Mouse (Mus musculus) ES-E14 (cell line): ENCODE data around the gene Agtrap. TPM values are rescaled to one million over a fixed set of nuclear protein-coding genes. Genes with fewer than 3 reads are reported as not detected.

Experiments
- DNase-seq: peaks from one replicate; pipeline ENCODE4 v3.0.0-alpha.2; 2013; ENCODE audit warnings: low read depth, low spot score
- H3K27ac ChIP-seq: 2 replicates; pipeline ENCODE4 v1.5.1; 2012; ENCODE audit warnings: low read depth, mild to moderate bottlenecking, low read length, moderate library complexity, mixed read lengths; ENCODE audit not compliant: poor library complexity, insufficient read depth, severe bottlenecking
- H3K36me3 ChIP-seq: 2 replicates; pipeline ENCODE4 v1.6.1; 2012; ENCODE audit warnings: mild to moderate bottlenecking, low read length, moderate library complexity, mixed read lengths; ENCODE audit not compliant: control insufficient read depth, poor library complexity, insufficient read depth, severe bottlenecking
- H3K4me1 ChIP-seq, 2 experiments: fragments of 150-350 bp in 1 of 2; sonication (generic) in 1 of 2; 2 replicates each; pipeline ENCODE4 v1.6.1; 2012; ENCODE audit warnings: low read length in 2 of 2, mild to moderate bottlenecking in 1 of 2, mixed read lengths in 1 of 2; ENCODE audit not compliant: control insufficient read depth in 2 of 2, insufficient read depth in 2 of 2, poor library complexity in 1 of 2
- H3K4me3 ChIP-seq, 2 experiments: fragments of 150-350 bp in 1 of 2; sonication (generic) in 1 of 2; 2 replicates each; pipeline ENCODE4 v1.5.1; 2012; ENCODE audit warnings: low read length in 2 of 2, low read depth in 1 of 2, mild to moderate bottlenecking in 1 of 2, mixed read lengths in 1 of 2; ENCODE audit not compliant: insufficient read depth in 1 of 2, poor library complexity in 1 of 2, severe bottlenecking in 1 of 2
- H3K9ac ChIP-seq: 2 replicates; pipeline ENCODE4 v1.6.1; 2012; ENCODE audit warnings: low read depth, mild to moderate bottlenecking, low read length, mixed read lengths; ENCODE audit not compliant: poor library complexity, insufficient read depth, severe bottlenecking
- H3K9me3 ChIP-seq: fragments of 150-350 bp; sonication (generic); 2 replicates; pipeline ENCODE4 v1.6.1; 2012; ENCODE audit warnings: low read depth, mild to moderate bottlenecking, low read length; ENCODE audit not compliant: control insufficient read depth, insufficient read depth
- CHD2 ChIP-seq: IDR thresholded peaks from 2 replicates; pipeline ENCODE4 v1.6.1; 2014; ENCODE audit warnings: mild to moderate bottlenecking, low read depth, low read length, inconsistent platforms
- HCFC1 ChIP-seq: IDR thresholded peaks from 2 replicates; pipeline ENCODE4 v1.6.1; 2012; ENCODE audit warnings: low read length, inconsistent platforms, borderline replicate concordance; ENCODE audit not compliant: insufficient read depth
- MAFK ChIP-seq: IDR thresholded peaks from 2 replicates; pipeline ENCODE4 v1.6.1; 2014; ENCODE audit warnings: mild to moderate bottlenecking, low read depth, low read length, inconsistent platforms; ENCODE audit not compliant: insufficient read depth
- ZC3H11A ChIP-seq: IDR thresholded peaks from 2 replicates; pipeline ENCODE4 v1.6.1; 2012; ENCODE audit warnings: low read depth, mild to moderate bottlenecking, inconsistent platforms, low read length, borderline replicate concordance
- ZNF384 ChIP-seq: IDR thresholded peaks from 2 replicates; pipeline ENCODE4 v1.6.1; 2012; ENCODE audit warnings: low read depth, low read length, inconsistent platforms
- in situ Hi-C, 2 experiments: fragments of 600-800 bp; cut with MboI; formaldehyde crosslinking; loops; one replicate each; pipeline ENCODE4 v1.15.1; 2025; ENCODE audit warnings: low sequenced_read_pairs in 2 of 2, inconsistent platforms in 1 of 2; ENCODE audit not compliant: unreplicated experiment in 2 of 2
- total RNA-seq: library from RNA; depleted of rRNA; stranded (reverse); fragments of 300-350 nt; gene quantifications from 2 replicates; pipeline ENCODE4 v1.2.3, GENCODE M21; 2012

Agtrap gene
- total RNA-seq, 1 experiment, result 122 TPM

GRCm38 (mm10) chr4:148060120-148061085 lies 27.4 kb downstream of the Agtrap start:
- H3K27ac ChIP-seq, result no peak overlapping the region
- in situ Hi-C loops, result no loop called here
- H3K4me1 ChIP-seq, result peaks cover 0 to 4% of the 10 kb centered on the region in 2 experiments; a peak in 1 of 4 replicates
- H3K9me3 ChIP-seq, result no peaks in the 10 kb centered on the region
- H3K9ac ChIP-seq, result no peak overlapping the region
- TF ChIP-seq ZC3H11A (no peak), HCFC1 (no peak), ZNF384 (no peak), CHD2 (no peak), MAFK (no peak)
- DNase-seq, result no peak
- peak overlapping the region in 1 of 2 experiments; percentile 28; a peak in 1 of 4 replicates for H3K4me3 ChIP-seq
- peaks cover 21% of the 10 kb centered on the region for H3K36me3 ChIP-seq

GRCm38 (mm10) chr4:148058993-148059392 lies 28.8 kb downstream of the Agtrap start:
- H3K4me1 ChIP-seq, result no peaks in the 10 kb centered on the region
- no peaks in the 10 kb centered on the region for H3K9me3 ChIP-seq
- H3K9ac ChIP-seq, result no peak overlapping the region
- H3K4me3 ChIP-seq, result no peak overlapping the region
- H3K36me3 ChIP-seq, result peaks cover 32% of the 10 kb centered on the region
- no peak for DNase-seq
- in situ Hi-C loops, result no loop called here
- H3K27ac ChIP-seq, result no peak overlapping the region
- no peak for TF ChIP-seq CHD2
- no peak for TF ChIP-seq ZNF384

- H3K36me3 ChIP-seq, result peaks cover 36% of the 10 kb centered on the region
These were observed 29.5 kb downstream of the Agtrap start for GRCm38 (mm10) chr4:148058218-148058819.

GRCm38 (mm10) chr4:148057661-148058209 lies 30.1 kb downstream of the Agtrap start:
- TF ChIP-seq ZC3H11A (no peak), ZNF384 (no peak), CHD2 (no peak), HCFC1 (no peak), MAFK (no peak)
- H3K36me3 ChIP-seq, result peaks cover 41% of the 10 kb centered on the region

More at GRCm38 (mm10) chr4:148058218-148058819, 29.5 kb downstream of the Agtrap start:
- no peaks in the 10 kb centered on the region for H3K9me3 ChIP-seq
- TF ChIP-seq CHD2, result no peak
- no peak for TF ChIP-seq MAFK
- DNase-seq, result no peak
- no peak overlapping the region for H3K9ac ChIP-seq
- H3K4me3 ChIP-seq, result no peak overlapping the region
- no peak overlapping the region for H3K27ac ChIP-seq
- in situ Hi-C loops, result no loop called here
- no peaks in the 10 kb centered on the region for H3K4me1 ChIP-seq

More at GRCm38 (mm10) chr4:148057661-148058209, 30.1 kb downstream of the Agtrap start:
- H3K4me1 ChIP-seq, result no peaks in the 10 kb centered on the region
- in situ Hi-C loops, result no loop called here
- no peak overlapping the region for H3K27ac ChIP-seq
- no peaks in the 10 kb centered on the region for H3K9me3 ChIP-seq
- no peak overlapping the region for H3K4me3 ChIP-seq
- H3K9ac ChIP-seq, result no peak overlapping the region
- no peak for DNase-seq
